Mouse (Mus musculus) myocyte (in vitro differentiated cells): Measurements from ENCODE around the gene Zfp607b. TPM values are rescaled to one million over a fixed set of nuclear protein-coding genes. Genes with fewer than 3 reads are reported as not detected.

Experiments
- H3K27me3 ChIP-seq: one replicate; pipeline ENCODE4 v1.6.1; 2011; ENCODE audit not compliant: control insufficient read depth, insufficient read depth, insufficient read length
- H3K36me3 ChIP-seq: one replicate; pipeline ENCODE4 v1.6.1; 2011; ENCODE audit not compliant: control insufficient read depth, insufficient read depth
- H3K4me2 ChIP-seq: one replicate; pipeline ENCODE4 v1.6.1; 2011; ENCODE audit warnings: low read depth, control low read depth
- H3K4me3 ChIP-seq: one replicate; pipeline ENCODE4 v1.5.1; 2011; ENCODE audit warnings: mild to moderate bottlenecking, control low read depth, moderate library complexity
- H3K79me2 ChIP-seq: one replicate; pipeline ENCODE4 v1.6.1; 2011; ENCODE audit not compliant: control insufficient read depth, insufficient read depth
- H3ac ChIP-seq: one replicate; pipeline ENCODE4 v1.6.1; 2011; ENCODE audit not compliant: control insufficient read depth, insufficient read length
- CEBPB ChIP-seq: IDR thresholded peaks from 2 replicates; pipeline ENCODE4 v1.6.1; 2011; ENCODE audit warnings: mild to moderate bottlenecking, moderate library complexity; ENCODE audit not compliant: poor library complexity, insufficient read depth, severe bottlenecking
- E2F4 ChIP-seq: IDR thresholded peaks from one replicate; pipeline ENCODE4 v1.6.1; 2011; ENCODE audit warnings: mild to moderate bottlenecking, control low read depth, moderate library complexity; ENCODE audit not compliant: insufficient read depth
- MAX ChIP-seq: IDR thresholded peaks from one replicate; pipeline ENCODE4 v1.6.1; 2011; ENCODE audit warnings: low read depth, mild to moderate bottlenecking, control low read depth
- MYOD1 ChIP-seq, 3 experiments: IDR thresholded peaks; one replicate each; pipeline ENCODE4 v1.6.1; 2011; ENCODE audit warnings: control low read depth in 2 of 3, low read depth in 2 of 3, mild to moderate bottlenecking in 2 of 3, moderate library complexity in 1 of 3; ENCODE audit not compliant: insufficient read length in 2 of 3, control insufficient read depth in 1 of 3
- MYOG ChIP-seq, 3 experiments: IDR thresholded peaks; one replicate each; pipeline ENCODE4 v1.6.1; 2011; ENCODE audit warnings: control low read depth in 2 of 3, low read depth in 2 of 3, mild to moderate bottlenecking in 2 of 3; ENCODE audit not compliant: insufficient read length in 2 of 3, control insufficient read depth in 1 of 3, insufficient read depth in 1 of 3
- POLR2A ChIP-seq: IDR thresholded peaks from one replicate; pipeline ENCODE4 v1.6.1; 2011; ENCODE audit warnings: low read depth, mild to moderate bottlenecking, control low read depth, moderate library complexity; ENCODE audit not compliant: insufficient read length
- POLR2AphosphoS2 ChIP-seq: IDR thresholded peaks from one replicate; pipeline ENCODE4 v1.6.1; 2011; ENCODE audit warnings: low read depth, control low read depth; ENCODE audit not compliant: insufficient read length
- REST ChIP-seq: IDR thresholded peaks from one replicate; pipeline ENCODE4 v1.6.1; 2011; ENCODE audit warnings: mild to moderate bottlenecking, control low read depth, moderate library complexity; ENCODE audit not compliant: insufficient read depth, insufficient read length
- SRF ChIP-seq: IDR thresholded peaks from one replicate; pipeline ENCODE4 v1.6.1; 2011; ENCODE audit warnings: low read depth; ENCODE audit not compliant: control insufficient read depth, insufficient read length
- TCF12 ChIP-seq: IDR thresholded peaks from one replicate; pipeline ENCODE4 v1.6.1; 2011; ENCODE audit warnings: mild to moderate bottlenecking, control low read depth; ENCODE audit not compliant: poor library complexity, insufficient read depth, severe bottlenecking
- TCF3 ChIP-seq: IDR thresholded peaks from one replicate; pipeline ENCODE4 v1.6.1; 2011; ENCODE audit warnings: low read depth, control low read depth; ENCODE audit not compliant: insufficient read length
- USF1 ChIP-seq: IDR thresholded peaks from one replicate; pipeline ENCODE4 v1.6.1; 2011; ENCODE audit warnings: low read depth, mild to moderate bottlenecking, control low read depth, moderate library complexity
- polyA plus RNA-seq: library from polyadenylated mRNA; unstranded; fragments of >200 nt; fragmentation: generic; extraction: Trizol; gene quantifications from one replicate; pipeline ENCODE4 v1.2.1, GENCODE M21; 2012; ENCODE audit warnings: missing spikeins

Gene Zfp607b
- polyA plus RNA-seq, 1 experiment: 1.7 TPM

DNA sequence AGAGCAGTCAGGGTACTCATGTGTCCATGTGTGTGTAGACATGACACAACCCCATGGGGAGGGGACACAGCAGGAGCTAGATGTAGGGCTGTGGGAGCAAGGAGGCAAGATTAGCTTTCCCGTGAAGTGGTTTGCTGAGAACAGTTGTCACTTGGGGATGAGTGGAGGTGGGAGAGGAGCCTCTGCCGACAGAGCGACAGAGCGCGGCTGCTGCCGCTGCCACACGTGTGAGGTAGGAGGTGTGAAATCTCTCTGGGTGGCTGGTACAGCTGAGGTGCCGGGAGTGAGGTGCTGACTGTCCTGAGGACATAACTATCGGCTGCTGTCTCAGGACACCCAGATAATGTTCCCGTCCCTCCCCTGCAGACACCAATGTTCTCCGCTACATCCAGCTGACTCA, 33.6 kb upstream of the Zfp607b start:
- Histone ChIP-seq H3K4me3 (no peak overlapping the region), H3K27me3 (peaks cover 18% of the 10 kb centered on the region), H3K4me2 (no peak overlapping the region), H3K36me3 (no peaks in the 10 kb centered on the region), H3ac (no peak overlapping the region), H3K79me2 (no peaks in the 10 kb centered on the region)
- TF ChIP-seq USF1 (no peak), MYOD1 (IDR thresholded peaks at IDR 0.05; ENCODE audit: control insufficient read depth in 1 of 3, insufficient read length in 2 of 3, low read depth in 2 of 3) (no peak), MYOG (IDR thresholded peaks at IDR 0.05; ENCODE audit: control insufficient read depth in 1 of 3, insufficient read depth in 1 of 3, insufficient read length in 2 of 3, low read depth in 2 of 3) (no peak), E2F4 (no peak), REST (no peak), MAX (no peak), SRF (no peak), TCF3 (no peak), TCF12 (no peak), POLR2A (no peak), CEBPB (no peak), POLR2AphosphoS2 (no peak)

DNA sequence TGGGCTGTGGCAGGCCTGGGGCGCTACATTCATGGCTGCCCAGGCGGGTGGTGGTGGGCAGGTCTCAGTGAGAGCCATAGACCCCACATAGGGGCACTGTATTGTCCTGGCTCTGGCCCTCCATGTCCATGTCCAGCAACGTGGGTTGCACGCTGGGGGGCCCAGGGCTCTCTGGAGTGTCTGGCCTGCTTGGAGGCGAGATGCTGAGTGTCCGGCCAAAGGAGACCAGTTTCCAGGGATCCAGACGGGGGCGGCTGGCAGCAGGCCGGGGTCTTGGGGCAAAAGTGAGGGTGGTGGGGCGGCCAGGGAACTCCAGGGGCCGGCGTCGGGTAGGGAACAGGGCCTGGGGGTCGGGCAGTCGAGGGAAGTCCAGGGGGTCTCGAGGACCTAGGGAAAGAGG, 32.5 kb upstream of the Zfp607b start:
- no peak for TF ChIP-seq MYOD1 (IDR thresholded peaks at IDR 0.05; ENCODE audit: control insufficient read depth in 1 of 3, insufficient read length in 2 of 3, low read depth in 2 of 3)
- TF ChIP-seq SRF: no peak
- no peak for TF ChIP-seq MYOG (IDR thresholded peaks at IDR 0.05; ENCODE audit: control insufficient read depth in 1 of 3, insufficient read depth in 1 of 3, insufficient read length in 2 of 3, low read depth in 2 of 3)
- no peak for TF ChIP-seq TCF12
- TF ChIP-seq POLR2AphosphoS2: no peak
- no peak for TF ChIP-seq TCF3
- no peak for TF ChIP-seq CEBPB
- no peak for TF ChIP-seq MAX
- TF ChIP-seq POLR2A: no peak
- TF ChIP-seq USF1: no peak
- no peak for TF ChIP-seq REST
- no peak for TF ChIP-seq E2F4
- no peak overlapping the region for H3K4me3 ChIP-seq
- H3K36me3 ChIP-seq: no peaks in the 10 kb centered on the region
- H3K27me3 ChIP-seq: peaks cover 18% of the 10 kb centered on the region
- no peak overlapping the region for H3ac ChIP-seq
- H3K79me2 ChIP-seq: no peaks in the 10 kb centered on the region
- no peak overlapping the region for H3K4me2 ChIP-seq

DNA sequence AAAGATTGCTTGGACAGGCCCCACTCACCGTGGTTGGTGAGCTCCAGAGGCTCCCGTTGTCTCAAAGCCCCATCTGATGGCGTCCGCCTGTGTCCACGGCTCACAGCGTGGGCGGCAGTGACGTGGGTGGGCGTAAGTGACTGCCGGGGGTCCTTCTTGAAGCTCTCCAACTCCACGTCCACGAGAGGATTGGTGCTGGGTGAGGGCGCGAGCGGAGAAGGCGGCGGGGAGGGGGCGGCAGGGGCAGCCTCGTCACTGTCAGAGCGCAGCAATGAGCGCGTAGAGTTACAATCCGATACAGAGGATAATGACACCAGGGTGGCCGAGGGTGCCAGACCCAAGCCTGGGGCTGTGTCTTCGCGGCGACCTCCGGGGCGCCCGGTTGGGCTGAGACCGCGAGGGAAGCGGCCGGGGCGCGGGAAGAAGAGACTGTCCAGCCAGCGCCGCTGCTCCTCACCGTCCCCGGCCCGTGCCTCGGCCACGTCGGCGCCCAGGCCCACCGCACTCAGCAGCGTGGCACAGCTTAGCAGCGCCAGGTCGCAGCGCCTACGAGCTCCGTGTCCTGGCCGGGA, 31.2 kb upstream of the Zfp607b start:
- no peak for TF ChIP-seq CEBPB
- Histone ChIP-seq H3K27me3 (peaks cover 11% of the 10 kb centered on the region), H3K79me2 (no peaks in the 10 kb centered on the region), H3K4me2 (no peak overlapping the region), H3K4me3 (no peak overlapping the region), H3ac (no peak overlapping the region), H3K36me3 (no peaks in the 10 kb centered on the region)

DNA sequence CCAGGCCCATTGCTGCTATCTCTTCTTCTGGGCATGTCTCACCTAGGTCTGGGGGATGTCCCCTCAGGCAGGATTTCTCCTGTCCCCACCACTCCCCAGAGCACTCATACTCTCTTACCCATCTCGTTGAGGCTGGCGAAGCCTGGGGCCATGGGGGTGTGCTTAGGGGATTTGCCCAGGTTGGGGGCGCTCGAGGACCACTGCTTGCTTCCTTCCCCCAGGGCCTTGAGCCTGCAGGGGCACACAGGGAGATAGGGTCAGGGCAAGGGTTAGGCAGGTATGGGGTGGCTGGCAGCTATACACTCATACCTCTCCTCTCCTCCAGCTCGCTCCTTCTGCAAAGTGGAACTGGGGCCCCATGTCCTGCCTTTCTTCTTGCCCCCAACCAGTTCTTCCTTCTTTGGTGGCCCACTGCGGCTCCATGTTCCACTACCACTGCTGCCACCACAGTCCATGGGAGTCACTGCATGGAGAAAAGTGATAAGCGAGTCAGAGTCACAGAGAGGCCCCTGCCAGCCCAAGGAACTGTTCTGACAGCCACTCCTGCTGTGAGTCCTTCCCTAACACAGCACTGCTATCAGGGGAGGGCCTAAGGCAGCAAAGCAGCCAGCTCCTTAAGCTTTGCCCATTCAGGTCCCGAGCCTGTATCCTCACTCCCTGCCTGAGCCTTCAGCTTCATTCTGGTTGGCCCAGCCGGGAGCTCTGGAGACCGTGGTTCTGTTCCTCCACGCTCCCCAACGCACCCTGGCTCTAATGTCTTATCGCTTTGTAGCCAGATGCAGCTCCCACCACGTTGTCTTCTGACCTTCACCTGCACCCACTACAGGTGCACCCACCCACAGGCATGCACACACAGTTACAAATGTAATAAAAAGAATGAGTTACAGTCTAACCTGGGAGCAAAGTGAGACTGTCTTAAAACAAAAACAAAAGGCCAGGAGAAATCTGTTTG, 30.2 kb upstream of the Zfp607b start:
- Histone ChIP-seq H3K79me2 (no peaks in the 10 kb centered on the region), H3ac (no peak overlapping the region), H3K4me2 (no peak overlapping the region), H3K4me3 (no peak overlapping the region), H3K36me3 (no peaks in the 10 kb centered on the region), H3K27me3 (peaks cover 3% of the 10 kb centered on the region)
- TF ChIP-seq CEBPB: no peak
- no peak for TF ChIP-seq SRF
- no peak for TF ChIP-seq TCF12
- no peak for TF ChIP-seq POLR2AphosphoS2
- TF ChIP-seq E2F4: no peak
- no peak for TF ChIP-seq MYOG (IDR thresholded peaks at IDR 0.05; ENCODE audit: control insufficient read depth in 1 of 3, insufficient read depth in 1 of 3, insufficient read length in 2 of 3, low read depth in 2 of 3)

DNA sequence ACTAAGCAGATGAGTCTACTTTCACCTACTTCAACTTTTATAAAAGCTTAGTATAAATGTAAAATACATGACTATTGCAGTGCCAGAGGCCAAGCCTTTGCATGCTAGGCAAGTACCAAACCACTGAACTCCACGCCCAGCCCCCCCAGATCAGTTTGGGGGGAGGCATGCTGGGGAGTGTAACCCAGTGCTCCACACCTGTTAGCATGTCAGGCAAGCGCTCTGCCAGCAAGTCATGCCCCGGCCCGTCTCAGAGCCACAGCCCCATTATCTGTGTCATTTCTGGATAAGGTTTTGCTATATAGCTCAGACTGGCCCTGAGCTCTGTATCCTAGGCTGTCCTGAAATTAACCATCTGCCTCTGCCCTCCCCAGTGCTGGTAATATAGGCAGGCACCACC, 27.1 kb upstream of the Zfp607b start:
- Histone ChIP-seq H3K27me3 (no peaks in the 10 kb centered on the region), H3K36me3 (no peaks in the 10 kb centered on the region), H3K4me3 (no peak overlapping the region), H3ac (no peak overlapping the region), H3K79me2 (no peaks in the 10 kb centered on the region), H3K4me2 (no peak overlapping the region)
- TF ChIP-seq TCF12: no peak
- TF ChIP-seq POLR2AphosphoS2: no peak
- TF ChIP-seq MYOD1 (IDR thresholded peaks at IDR 0.05; ENCODE audit: control insufficient read depth in 1 of 3, insufficient read length in 2 of 3, low read depth in 2 of 3): peak in 2 of 3 experiments; percentile 4 to 69
- TF ChIP-seq E2F4: no peak
- TF ChIP-seq MYOG (IDR thresholded peaks at IDR 0.05; ENCODE audit: control insufficient read depth in 1 of 3, insufficient read depth in 1 of 3, insufficient read length in 2 of 3, low read depth in 2 of 3): peak in 2 of 3 experiments; percentile 8 to 66
